Comparison of ENCODE assay signal across 8 mouse cellular contexts in the genomic region with DNA sequence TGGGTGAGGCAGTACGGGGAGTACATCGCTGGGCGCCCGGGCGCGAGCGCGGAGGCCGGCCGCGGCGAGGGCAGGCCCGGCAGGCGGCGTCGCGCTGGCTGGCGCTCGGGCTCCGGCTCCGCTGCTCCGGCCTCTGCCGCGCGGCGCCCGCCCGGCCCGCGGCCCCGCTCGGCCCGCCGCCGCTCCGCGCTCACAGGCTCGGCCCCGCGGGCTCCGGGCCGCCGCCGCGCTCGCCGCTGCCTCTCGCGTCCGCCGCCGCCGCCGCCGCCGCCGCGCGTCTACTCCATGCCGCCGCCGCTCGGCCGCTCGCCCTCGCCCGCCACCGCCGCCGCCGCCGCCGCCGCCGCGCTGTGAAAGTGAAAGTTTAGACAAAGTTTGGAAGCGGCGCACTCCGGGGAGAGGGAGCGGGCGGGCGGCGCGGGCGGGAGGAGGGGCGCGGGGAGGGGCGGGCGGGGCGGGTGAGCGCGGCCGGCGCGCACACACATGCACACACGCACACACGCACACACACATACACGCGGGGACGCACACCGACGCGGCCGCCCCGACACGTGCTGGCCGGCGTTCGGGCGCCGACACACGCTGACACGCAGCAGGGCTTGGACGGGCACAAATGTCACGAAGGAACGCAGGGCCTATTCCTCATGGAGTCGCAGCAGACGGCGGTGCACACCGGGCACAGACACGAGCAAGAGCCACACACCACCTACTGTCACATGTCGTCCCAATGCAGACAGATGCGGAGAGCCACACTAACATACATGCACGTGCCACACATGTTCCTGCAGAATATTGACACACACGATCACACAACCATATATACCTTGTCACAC. TPM values are rescaled to one million over a fixed set of nuclear protein-coding genes. Genes with fewer than 3 reads are reported as not detected.
DNase-seq lines count a peak whose midpoint lies in the region; ATAC-seq lines count a peak whose summit lies in the region.

A gene (minus strand): TSS at position 346 of the 833 bp plus-strand sequence.

- peak within 1 kb of the TSS; percentile 83 for H3K4me2 ChIP-seq in stomach, embryonic 14.5 days (replicated peaks; ENCODE audit: low read depth, low read length)

- intact Hi-C loops in left cerebral cortex, postnatal 14 days (cut with DNase I), result loop anchor here (2.0 kb wide), 1 partner anchor 21 kb away; no protein-coding TSS in a partner anchor

- peaks cover 39% of the 10 kb centered on the region for H3K4me1 ChIP-seq in megakaryocyte, embryonic 14.5 days
- H3K4me1 ChIP-seq in stomach, embryonic 14.5 days (ENCODE audit: control insufficient read depth, insufficient read depth, low read length), result peaks cover 15% of the 10 kb centered on the region; the same call in 1 of the 2 replicates

- no peaks in the 10 kb centered on the region for H3K9me3 ChIP-seq in megakaryocyte, embryonic 14.5 days
- no peaks in the 10 kb centered on the region for H3K9me3 ChIP-seq in stomach, embryonic 14.5 days (ENCODE audit: control insufficient read depth, low read depth, low read length)

- peaks cover 8% of the 10 kb centered on the region for H3K36me3 ChIP-seq in megakaryocyte, embryonic 14.5 days (replicated peaks; ENCODE audit: low read length)
- peaks cover 12% of the 10 kb centered on the region for H3K36me3 ChIP-seq in stomach, embryonic 14.5 days (ENCODE audit: control insufficient read depth, insufficient read depth, low read length)

- H3K9ac ChIP-seq in stomach, embryonic 14.5 days (replicated peaks; ENCODE audit: low read depth, low read length), result peak within 1 kb of the TSS; percentile 97

- H3K27ac ChIP-seq in stomach, embryonic 14.5 days (ENCODE audit: low read length), result peak within 1 kb of the TSS; percentile 27

- ATAC-seq in stomach, embryonic 14.5 days (ENCODE audit: insufficient number of reproducible peaks, insufficient read depth, low FRiP score, low read depth), result peak; percentile 43; the same call in 1 of the 2 replicates

- peak within 1 kb of the TSS; percentile 97 for H3K4me3 ChIP-seq in megakaryocyte, embryonic 14.5 days (replicated peaks)
- H3K4me3 ChIP-seq in stomach, embryonic 14.5 days (ENCODE audit: low read depth, low read length), result peak within 1 kb of the TSS; percentile 61

- WGBS in stomach, embryonic 14.5 days, result 1% methylated on average over 59 of the region's 125 CpGs

- peak; percentile 72 to 73 for DNase-seq in right cerebral cortex, postnatal 10 days (ENCODE audit: low spot score in 2 of 2)
- DNase-seq in right cerebral cortex, adult 18-20 months, result no peak
- peak; percentile 71 for DNase-seq in cerebellum, adult 8-10 months
- DNase-seq in gastrocnemius, postnatal 25 days, result peak; percentile 75
- DNase-seq in induced T-regulatory cell, adult 2 months (ENCODE audit: low read depth), result peak; percentile 62
- peak; percentile 55 to 85 for DNase-seq in left cerebral cortex, postnatal 14 days (ENCODE audit: low spot score in 2 of 2)

- peaks cover 84% of the 10 kb centered on the region for H3K27me3 ChIP-seq in megakaryocyte, embryonic 14.5 days (replicated peaks)
- H3K27me3 ChIP-seq in stomach, embryonic 14.5 days (ENCODE audit: control insufficient read depth, insufficient read depth, low read length), result peaks cover 15% of the 10 kb centered on the region

RNA-seq across cellular contexts. Expression of the gene that starts here (rescaled TPM):
- total RNA-seq in gastrocnemius, postnatal 25 days (2021), result 100 to 1,000 TPM; 447 to 529 TPM
- total RNA-seq in left cerebral cortex, postnatal 14 days (2021), result 100 to 1,000 TPM; 402 to 429 TPM
- 18.4 and 27.4 TPM in 2 replicates for polyA plus RNA-seq in megakaryocyte, embryonic 14.5 days (2012; ENCODE audit: insufficient read depth, low replicate concordance)
- polyA plus RNA-seq in stomach, embryonic 14.5 days (2014; fragmentation: Nextera tagmentation; extraction: Ambion mirVana), result 37.8 and 40.5 TPM in 2 replicates
